In the genomic region with DNA sequence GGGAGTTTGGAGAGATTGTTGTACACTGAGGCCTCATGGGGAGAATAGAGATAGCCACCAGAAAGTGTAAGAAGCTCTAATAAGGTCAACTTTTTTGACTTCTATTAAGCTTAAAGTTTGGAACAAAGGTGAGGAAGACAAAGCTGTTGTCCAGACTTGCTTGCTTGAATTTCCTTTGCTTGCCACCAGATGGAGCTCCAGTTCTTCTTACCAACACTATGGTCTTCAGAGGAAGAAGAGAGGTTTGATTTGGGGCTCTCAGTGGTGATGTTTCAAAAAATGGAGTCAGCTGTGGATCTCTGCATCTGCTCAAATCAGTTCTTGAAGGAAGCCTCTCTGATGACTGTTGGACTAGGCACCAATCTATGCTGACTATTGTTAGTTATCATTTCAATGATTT, we compare ENCODE assay signal across 21 mouse cellular contexts. TPM values are rescaled to one million over a fixed set of nuclear protein-coding genes. Genes with fewer than 3 reads are reported as not detected.
A peak's percentile ranks its signal among the peaks of the same experiment; 100 is the strongest.
DNase-seq lines count a peak whose midpoint lies in the region; ATAC-seq and TF ChIP-seq lines count a peak whose summit lies in the region.
"Not testable (repeated sequence)": the region's sequence is repeated elsewhere in the genome, so short reads cannot be mapped to it uniquely, and the experiment has no call there.
"Had no signal": no experiment of that assay in that cellular context is flagged by ENCODE, and none has a peak within 500 bp of the region (broad histone marks: within the 10 kb centered on the region; RNA-seq: fewer than 3 reads in every experiment).

No protein-coding gene starts in this region.

- not testable (repeated sequence) for TF ChIP-seq EP300 in stomach, postnatal 0 days (optimal IDR thresholded peaks at IDR 0.05)

- not testable (repeated sequence) for H3K27me3 ChIP-seq in G1E (ENCODE audit: insufficient read depth, low read length); midbrain, embryonic 11.5 days (ENCODE audit: control insufficient read depth, insufficient read depth, low read length); stomach, postnatal 0 days (ENCODE audit: control insufficient read depth, insufficient read depth, low read length)

- not testable (repeated sequence) for H3K4me1 ChIP-seq in G1E (ENCODE audit: insufficient read depth, low read depth, low read length); midbrain, embryonic 11.5 days (ENCODE audit: control insufficient read depth, insufficient read depth, low read length); stomach, postnatal 0 days (replicated peaks; ENCODE audit: control insufficient read depth, insufficient read depth)

- H3K9ac ChIP-seq in midbrain, embryonic 11.5 days (ENCODE audit: low read length); stomach, postnatal 0 days (ENCODE audit: low read length): not testable (repeated sequence)

- H3K4me2 ChIP-seq in midbrain, embryonic 11.5 days; stomach, postnatal 0 days (replicated peaks; ENCODE audit: low read depth): not testable (repeated sequence)

- H3K4me3 ChIP-seq in G1E (ENCODE audit: low read depth, low read length); gastrocnemius, adult 2 months; midbrain, embryonic 11.5 days (ENCODE audit: low read depth, low read length); stomach, postnatal 0 days (ENCODE audit: low read depth, low read length): not testable (repeated sequence)

- not testable (repeated sequence) for TF ChIP-seq CTCF in G1E (IDR thresholded peaks at IDR 0.05; ENCODE audit: low read depth, low read length)
- peak; percentile 1; the same call in 1 of the 2 replicates for TF ChIP-seq CTCF in gastrocnemius, adult 2 months (IDR thresholded peaks at IDR 0.05)
- peak; percentile 55 for TF ChIP-seq CTCF in stomach, postnatal 0 days (IDR thresholded peaks at IDR 0.05; ENCODE audit: low read depth)

- not testable (repeated sequence) for H3K36me3 ChIP-seq in G1E (replicated peaks); midbrain, embryonic 11.5 days (ENCODE audit: control insufficient read depth, insufficient read depth, low read length); stomach, postnatal 0 days (ENCODE audit: control insufficient read depth, insufficient read depth, low read length)

- intact Hi-C loops in gastrocnemius, adult 2 months (cut with DNase I): not testable (repeated sequence)
- intact Hi-C loops in left cerebral cortex, postnatal 4 days (cut with DNase I): loop anchor here (10.0 kb wide), 1 partner anchor 357 kb away; no protein-coding TSS in a partner anchor

- not testable (repeated sequence) for DNase-seq in G1E (ENCODE audit: low spot score); gastrocnemius, adult 2 months; midbrain, embryonic 11.5 days (ENCODE audit: low spot score, missing footprints); stomach, postnatal 0 days (ENCODE audit: low spot score)
- peak; percentile 31 to 40 for DNase-seq in cerebellum, postnatal 10 days
- DNase-seq in kidney, adult 8-10 months: peak; percentile 1 to 13
- peak; percentile 1 for DNase-seq in layer of hippocampus, adult 9-10 months (ENCODE audit: low spot score)
- DNase-seq in left cerebral cortex, postnatal 4 days: peak; percentile 5

- H3K9me3 ChIP-seq in G1E (replicated peaks): peaks cover 10% of the 10 kb centered on the region
- not testable (repeated sequence) for H3K9me3 ChIP-seq in midbrain, embryonic 11.5 days (ENCODE audit: control insufficient read depth, low read length); stomach, postnatal 0 days (ENCODE audit: control insufficient read depth, low read length)

- peak; percentile 34 for ATAC-seq in G1E (ENCODE audit: extremely low read depth, insufficient number of reproducible peaks, low FRiP score, poor library complexity, severe bottlenecking)
- peak; percentile 27; the same call in 1 of the 2 replicates for ATAC-seq in midbrain, embryonic 11.5 days (ENCODE audit: low FRiP score)
- not testable (repeated sequence) for ATAC-seq in stomach, postnatal 0 days (ENCODE audit: low FRiP score, low TSS enrichment)

- H3K27ac ChIP-seq in gastrocnemius, adult 2 months; midbrain, embryonic 11.5 days (ENCODE audit: low read depth, low read length); stomach, postnatal 0 days (replicated peaks): not testable (repeated sequence)

RNA-seq across cellular contexts. Expression of gene Serpinb3d, which starts 44.1 kb away (rescaled TPM):
- total RNA-seq in G1E (2014; fragmentation: Nextera tagmentation) (not detected in 2 replicates), G1E (2017) (not detected in 2 replicates)
- polyA plus RNA-seq in G1E (2012): not detected in 2 replicates
- total RNA-seq in gastrocnemius, adult 2 months (2021): not detected
- total RNA-seq in left cerebral cortex, postnatal 4 days (2021): not detected
- polyA plus RNA-seq in midbrain, embryonic 11.5 days (2014; fragmentation: Nextera tagmentation; extraction: Ambion mirVana): not detected in 2 replicates
- polyA plus RNA-seq in stomach, postnatal 0 days (2015; fragmentation: Nextera tagmentation; extraction: Ambion mirVana): not detected in 2 replicates
- total RNA-seq: adrenal gland, adult 8-10 months; gastrocnemius, postnatal 10 days; heart, postnatal 14 days; layer of hippocampus, postnatal 36 days; monocyte, adult 5-6 weeks had no signal
- polyA plus RNA-seq: brain, embryonic 14.5 days; cerebellum, adult 2 months; forebrain, embryonic 14.5 days; kidney, embryonic 14.5 days; lung, adult 2 months; neural tube, embryonic 13.5 days; spleen, adult 2 months; stomach, embryonic 16.5 days had no signal
